Mouse (Mus musculus) erythroblast, embryonic 14.5 days (primary cell): ENCODE data around the gene Gmppb.

Experiments used
- GATA1 ChIP-seq: IDR thresholded peaks from 2 replicates; pipeline ENCODE4 v1.6.1; 2012; ENCODE audit warnings: low read length, inconsistent platforms, mixed read lengths
- TAL1 ChIP-seq: IDR thresholded peaks from 3 replicates; pipeline ENCODE4 v1.6.1; 2012; ENCODE audit warnings: low read length, inconsistent platforms, mixed read lengths

GRCm38 (mm10) chr9:108055661-108056237, 6.7 kb downstream of the Gmppb start:
- TF ChIP-seq GATA1 (no peak), TAL1 (no peak)
